Mouse (Mus musculus) myocyte (in vitro differentiated cells): Measurements from ENCODE around the gene Gm2916.
"Not testable (repeated sequence)": the region's sequence is repeated elsewhere in the genome, so short reads cannot be mapped to it uniquely, and the experiment has no call there.

Experiments
- CEBPB ChIP-seq: IDR thresholded peaks from 2 replicates; pipeline ENCODE4 v1.6.1; 2011; ENCODE audit warnings: mild to moderate bottlenecking, moderate library complexity; ENCODE audit not compliant: poor library complexity, insufficient read depth, severe bottlenecking
- E2F4 ChIP-seq: IDR thresholded peaks from one replicate; pipeline ENCODE4 v1.6.1; 2011; ENCODE audit warnings: mild to moderate bottlenecking, control low read depth, moderate library complexity; ENCODE audit not compliant: insufficient read depth
- MAX ChIP-seq: IDR thresholded peaks from one replicate; pipeline ENCODE4 v1.6.1; 2011; ENCODE audit warnings: low read depth, mild to moderate bottlenecking, control low read depth
- MYOD1 ChIP-seq, 3 experiments: IDR thresholded peaks; one replicate each; pipeline ENCODE4 v1.6.1; 2011; ENCODE audit warnings: control low read depth in 2 of 3, low read depth in 2 of 3, mild to moderate bottlenecking in 2 of 3, moderate library complexity in 1 of 3; ENCODE audit not compliant: insufficient read length in 2 of 3, control insufficient read depth in 1 of 3
- MYOG ChIP-seq, 3 experiments: IDR thresholded peaks; one replicate each; pipeline ENCODE4 v1.6.1; 2011; ENCODE audit warnings: control low read depth in 2 of 3, low read depth in 2 of 3, mild to moderate bottlenecking in 2 of 3; ENCODE audit not compliant: insufficient read length in 2 of 3, control insufficient read depth in 1 of 3, insufficient read depth in 1 of 3
- POLR2A ChIP-seq: IDR thresholded peaks from one replicate; pipeline ENCODE4 v1.6.1; 2011; ENCODE audit warnings: low read depth, mild to moderate bottlenecking, control low read depth, moderate library complexity; ENCODE audit not compliant: insufficient read length
- POLR2AphosphoS2 ChIP-seq: IDR thresholded peaks from one replicate; pipeline ENCODE4 v1.6.1; 2011; ENCODE audit warnings: low read depth, control low read depth; ENCODE audit not compliant: insufficient read length
- REST ChIP-seq: IDR thresholded peaks from one replicate; pipeline ENCODE4 v1.6.1; 2011; ENCODE audit warnings: mild to moderate bottlenecking, control low read depth, moderate library complexity; ENCODE audit not compliant: insufficient read depth, insufficient read length
- SRF ChIP-seq: IDR thresholded peaks from one replicate; pipeline ENCODE4 v1.6.1; 2011; ENCODE audit warnings: low read depth; ENCODE audit not compliant: control insufficient read depth, insufficient read length
- TCF12 ChIP-seq: IDR thresholded peaks from one replicate; pipeline ENCODE4 v1.6.1; 2011; ENCODE audit warnings: mild to moderate bottlenecking, control low read depth; ENCODE audit not compliant: poor library complexity, insufficient read depth, severe bottlenecking
- TCF3 ChIP-seq: IDR thresholded peaks from one replicate; pipeline ENCODE4 v1.6.1; 2011; ENCODE audit warnings: low read depth, control low read depth; ENCODE audit not compliant: insufficient read length
- USF1 ChIP-seq: IDR thresholded peaks from one replicate; pipeline ENCODE4 v1.6.1; 2011; ENCODE audit warnings: low read depth, mild to moderate bottlenecking, control low read depth, moderate library complexity

DNA sequence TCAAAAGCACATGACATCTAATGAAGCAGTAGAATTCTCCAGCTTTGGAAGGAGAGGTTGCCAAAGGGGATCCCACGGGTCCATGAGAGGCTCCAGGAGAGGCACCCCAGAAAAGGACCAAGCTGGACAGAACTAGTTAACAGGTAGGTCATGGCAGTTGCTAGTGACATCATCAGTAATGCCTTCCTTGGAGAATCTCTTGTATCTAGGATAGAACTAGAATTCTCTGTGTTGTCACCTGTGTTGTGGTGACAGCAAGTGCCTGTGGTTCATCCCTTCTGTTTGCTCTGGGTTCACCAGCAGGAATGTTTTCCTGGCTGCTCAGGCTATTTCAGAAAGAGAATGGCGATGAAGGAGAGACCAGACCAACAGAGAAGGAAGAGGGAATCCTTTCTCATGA lies 79.3 kb downstream of the Gm2916 start, which contains the start of gene Gm3095:
- TF ChIP-seq MYOD1 (IDR thresholded peaks at IDR 0.05; ENCODE audit: control insufficient read depth in 1 of 3, insufficient read length in 2 of 3, low read depth in 2 of 3); POLR2A; USF1; E2F4; TCF12; POLR2AphosphoS2; MYOG (IDR thresholded peaks at IDR 0.05; ENCODE audit: control insufficient read depth in 1 of 3, insufficient read depth in 1 of 3, insufficient read length in 2 of 3, low read depth in 2 of 3); MAX; SRF; CEBPB; REST; TCF3: not testable (repeated sequence)
